Mouse (Mus musculus) thymus, postnatal 0 days (tissue): ENCODE measurements around the gene Sec11a. TPM values are rescaled to one million over a fixed set of nuclear protein-coding genes. Genes with fewer than 3 reads are reported as not detected.

ENCODE experiments used
- DNase-seq: peaks from one replicate; pipeline ENCODE4 v3.0.0-alpha.2; 2015; ENCODE audit warnings: low spot score
- polyA plus RNA-seq: library from polyadenylated mRNA; unstranded; fragments of >200 nt; fragmentation: Nextera tagmentation; extraction: Ambion mirVana; gene quantifications from 2 replicates; pipeline ENCODE4 v1.2.1, GENCODE M21; 2015

Gene Sec11a
- polyA plus RNA-seq, 1 experiment from 2014 or later: 208 TPM

DNA sequence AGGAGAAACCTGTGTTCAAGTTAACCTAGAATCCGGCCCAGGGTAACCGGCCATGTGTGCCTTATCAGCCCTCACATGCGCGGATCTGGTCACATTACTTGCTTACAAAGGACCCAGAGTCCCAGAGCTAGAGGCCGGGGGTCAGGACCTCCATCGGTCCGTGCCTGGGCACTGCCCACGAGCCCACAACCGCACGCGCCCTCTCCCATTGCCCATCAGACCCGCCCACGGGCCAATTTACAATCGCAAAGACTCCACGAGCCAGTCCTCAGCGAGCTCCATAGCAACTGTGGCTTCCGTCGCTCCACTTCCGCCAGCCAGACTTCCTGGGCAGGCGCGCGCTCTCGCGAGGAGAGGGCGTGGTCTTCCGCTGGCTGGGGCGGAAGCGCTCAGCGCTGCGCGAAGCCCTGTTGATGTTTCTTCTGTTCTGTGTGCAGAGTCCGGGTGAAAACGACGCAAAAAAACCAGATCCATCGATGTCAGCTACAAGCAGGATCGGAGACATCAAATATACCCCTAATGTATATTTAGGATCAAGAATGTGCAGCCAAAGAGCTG lies 46.6 kb downstream of the Sec11a start, which contains the start of gene Wdr73:
Gene Wdr73, minus strand, starts transcription at position 326 of the 558 bp plus-strand sequence.
- DNase-seq: peak; percentile 96

GRCm38 (mm10) chr7:80897721-80898120 lies 49.9 kb downstream of the Sec11a start:
- DNase-seq: no peak

- DNase-seq: no peak
Measured at GRCm38 (mm10) chr7:80897134-80897533, 50.4 kb downstream of the Sec11a start.

DNA sequence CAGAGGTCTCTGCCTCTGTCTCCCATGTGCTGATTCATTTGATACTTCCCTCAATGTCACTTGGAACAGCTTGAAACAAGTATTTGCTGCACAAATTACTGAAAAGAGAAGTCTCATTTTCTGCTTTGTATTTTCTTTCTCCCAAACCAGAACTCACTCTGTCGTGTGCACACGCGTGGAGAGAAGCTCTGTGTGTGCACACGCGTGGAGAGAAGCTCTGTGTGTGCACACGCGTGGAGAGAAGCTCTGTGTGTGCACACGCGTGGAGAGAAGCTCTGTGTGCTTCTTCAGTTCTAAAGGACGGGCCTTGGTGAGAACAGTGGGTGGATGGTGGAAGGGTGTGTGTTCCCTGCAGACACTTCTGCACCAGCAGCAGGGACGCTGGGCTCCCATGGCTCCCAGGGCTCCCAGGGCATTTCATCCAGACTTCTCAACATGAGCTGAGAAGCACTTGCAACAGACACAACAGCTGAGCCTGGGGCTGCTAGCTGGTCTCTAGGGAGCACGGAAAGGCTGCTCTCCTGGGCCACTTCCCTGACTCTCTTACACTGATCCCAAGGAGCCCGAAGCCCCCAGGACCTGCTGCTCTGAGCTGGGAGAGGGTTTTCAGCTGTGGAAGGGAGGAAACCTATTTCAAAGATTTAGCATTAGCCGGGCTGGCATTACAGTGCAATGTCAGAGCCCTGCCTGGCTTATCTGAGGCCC lies 52.6 kb downstream of the Sec11a start:
- no peak for DNase-seq

DNA sequence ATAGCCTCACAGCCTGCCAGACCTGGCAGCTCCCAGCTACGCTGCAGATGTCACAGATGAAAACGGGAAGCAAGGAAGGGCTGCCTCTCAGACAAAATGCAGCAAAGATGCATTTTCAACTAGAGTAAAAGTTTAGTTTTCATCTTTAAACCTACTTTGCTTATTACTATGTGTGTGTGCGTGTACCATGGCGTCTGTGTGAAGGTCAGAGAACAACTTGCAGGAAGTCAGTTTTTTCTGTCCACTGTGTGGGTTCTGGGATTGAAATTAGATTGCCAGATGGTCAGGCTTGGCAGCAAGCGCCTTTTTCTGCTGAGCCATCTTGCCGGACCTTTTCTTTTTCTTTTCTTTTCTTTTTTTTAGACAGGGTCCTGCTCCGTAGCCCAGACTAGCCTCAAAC lies 53.4 kb downstream of the Sec11a start:
- no peak for DNase-seq

DNA sequence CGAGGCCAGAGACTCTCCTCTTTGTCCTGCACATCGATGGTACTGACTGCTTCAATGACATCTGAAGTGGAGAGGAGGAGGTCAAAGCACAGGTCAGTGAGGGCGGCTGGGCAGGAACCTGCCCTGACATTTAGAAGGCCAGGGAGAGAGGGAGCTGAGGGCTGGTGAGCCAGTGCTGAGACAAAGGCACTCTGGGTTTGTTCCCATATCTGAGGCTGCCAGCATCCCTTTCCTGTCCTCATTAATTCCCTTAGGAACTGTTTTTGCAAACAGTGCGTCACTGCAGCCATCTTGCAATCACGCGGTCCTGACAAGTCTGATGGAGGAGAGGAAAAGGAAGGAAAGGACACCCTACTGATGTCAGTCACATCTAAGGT lies 53.8 kb downstream of the Sec11a start:
- no peak for DNase-seq

GRCm38 (mm10) chr7:80893086-80893752 lies 54.4 kb downstream of the Sec11a start:
- no peak for DNase-seq

DNA sequence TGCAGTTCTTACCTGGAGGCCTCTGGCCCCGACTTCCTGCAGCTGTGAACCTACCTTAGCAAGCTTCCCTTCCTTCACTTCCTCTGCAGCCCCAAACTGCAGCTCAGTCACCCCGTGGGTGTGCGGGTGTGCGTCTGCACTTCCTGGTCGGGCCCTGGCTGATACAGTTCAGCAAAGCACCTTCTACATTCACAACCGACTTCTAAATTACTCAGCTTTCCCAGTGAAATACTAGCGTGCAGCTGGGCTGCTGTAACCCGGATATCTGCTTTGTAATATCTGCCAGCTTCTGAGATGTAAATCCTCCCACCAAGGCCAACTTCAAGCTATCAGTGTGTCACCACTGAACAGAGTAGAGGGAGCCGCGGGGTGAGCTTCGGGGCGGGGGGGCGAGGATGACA lies 57.7 kb downstream of the Sec11a start:
- DNase-seq: peak; percentile 86

DNA sequence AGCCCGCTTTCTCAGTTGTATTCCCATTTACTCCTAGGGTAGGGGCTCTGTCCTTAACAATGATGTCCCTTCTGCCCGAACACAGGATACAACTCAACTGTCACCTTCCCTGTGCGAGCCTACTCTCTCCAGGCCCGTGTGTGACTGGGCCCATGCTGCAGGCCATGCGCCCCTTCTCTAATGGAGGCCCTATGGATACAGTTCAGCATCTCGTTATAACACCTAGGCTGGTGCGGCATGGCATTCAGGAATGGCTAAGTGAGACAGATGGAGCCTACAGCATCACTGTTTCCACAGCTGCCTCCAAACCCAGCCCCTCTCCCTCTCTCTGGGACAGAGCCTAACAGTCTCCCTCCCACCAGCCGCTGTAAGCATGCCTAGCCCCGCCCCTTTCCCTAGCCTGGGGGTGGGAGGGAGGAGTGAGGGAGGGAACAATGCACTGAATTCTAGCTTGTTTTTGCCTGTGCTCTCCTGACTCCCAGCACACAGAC lies 58.5 kb downstream of the Sec11a start:
- peak; percentile 59 for DNase-seq

GRCm38 (mm10) chr7:80888595-80888994 lies 59.0 kb downstream of the Sec11a start:
- no peak for DNase-seq

GRCm38 (mm10) chr7:80885666-80886065 lies 61.9 kb downstream of the Sec11a start:
- peak; percentile 57 for DNase-seq

GRCm38 (mm10) chr7:80882830-80883505 lies 64.6 kb downstream of the Sec11a start:
- DNase-seq: peak; percentile 95

GRCm38 (mm10) chr7:80875727-80876126 lies 71.9 kb downstream of the Sec11a start:
- DNase-seq: peak; percentile 53

GRCm38 (mm10) chr7:80873631-80874030 lies 73.9 kb downstream of the Sec11a start:
- no peak for DNase-seq

GRCm38 (mm10) chr7:80873038-80873437 lies 74.5 kb downstream of the Sec11a start:
- no peak for DNase-seq

DNA sequence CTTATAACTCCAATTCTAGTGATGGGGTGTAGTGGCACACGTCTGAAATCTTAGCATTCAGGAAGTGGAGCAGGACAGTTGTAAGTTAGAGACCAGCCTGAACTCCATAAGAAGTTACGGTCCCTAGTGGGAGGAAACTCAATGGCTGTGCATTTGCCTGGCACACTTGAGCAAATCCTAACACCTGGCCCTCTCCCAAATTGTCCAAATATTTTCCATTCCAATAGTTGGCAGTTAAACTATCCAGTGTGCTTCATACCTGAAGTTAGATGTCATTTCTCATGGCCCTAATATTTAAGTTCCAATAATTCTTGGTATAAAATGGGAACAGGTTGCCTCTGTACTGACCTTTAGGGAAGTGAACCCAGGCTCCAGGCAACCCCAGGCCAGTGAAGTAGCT lies 78.9 kb downstream of the Sec11a start:
- DNase-seq: no peak

GRCm38 (mm10) chr7:80866514-80867147 lies 80.9 kb downstream of the Sec11a start:
- DNase-seq: no peak

DNA sequence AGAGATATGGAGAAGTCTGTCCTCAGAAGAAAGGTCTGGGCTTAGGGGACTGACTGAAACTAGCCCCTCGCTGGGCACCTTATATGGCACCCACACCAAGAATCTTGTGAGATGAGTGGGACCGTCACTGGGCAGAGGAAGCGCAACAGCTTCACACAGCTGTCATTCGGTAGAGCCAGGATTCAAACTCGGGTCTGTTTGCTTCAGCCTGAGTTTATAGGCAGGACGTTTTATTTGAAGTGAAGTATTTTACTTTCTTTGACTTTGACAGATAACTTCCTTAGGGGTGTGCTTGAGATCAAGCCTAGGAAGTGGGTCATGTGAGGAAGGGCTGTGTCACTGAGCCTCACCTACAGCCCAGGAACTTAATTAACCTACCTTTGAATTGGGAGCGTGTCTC lies 82.1 kb downstream of the Sec11a start:
- DNase-seq: peak; percentile 56

- DNase-seq: peak; percentile 92
Measured at GRCm38 (mm10) chr7:80864831-80865230, 82.7 kb downstream of the Sec11a start.

DNA sequence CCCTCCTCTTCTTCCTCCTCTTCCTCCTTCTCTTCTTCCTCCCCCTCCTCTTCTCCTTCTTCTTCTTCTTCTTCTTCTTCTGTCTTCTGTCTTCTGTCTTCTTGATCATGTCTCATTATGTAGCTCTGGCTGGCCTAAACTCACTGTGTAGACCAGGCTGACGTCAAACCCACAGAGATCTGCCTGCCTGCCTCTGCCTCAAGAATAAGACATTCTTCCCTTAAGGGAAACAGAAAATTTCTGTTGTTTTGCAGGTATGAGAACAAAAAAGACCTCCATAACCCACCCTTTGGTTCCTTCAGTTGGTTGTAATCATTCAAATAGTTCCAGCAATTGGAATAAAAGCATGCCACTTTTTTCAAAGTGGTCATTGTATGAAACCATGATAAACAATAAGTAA lies 83.4 kb downstream of the Sec11a start:
- no peak for DNase-seq

GRCm38 (mm10) chr7:80863520-80863919 lies 84.1 kb downstream of the Sec11a start:
- no peak for DNase-seq
